Mouse (Mus musculus): ENCODE data around the gene Prlr. TPM values are rescaled to one million over a fixed set of nuclear protein-coding genes. Genes with fewer than 3 reads are reported as not detected.

Prlr gene
- total and polyA plus RNA-seq, 2 experiments from 2014 or later, result 1.9 to 3.7 TPM

GRCm38 (mm10) chr15:10225701-10226100 lies 48.7 kb downstream of the Prlr start:
- no peak overlapping the region for H3K9ac ChIP-seq
- no peaks in the 10 kb centered on the region for H3K36me3 ChIP-seq (ENCODE audit: insufficient read depth)
- H3K4me3 ChIP-seq (ENCODE audit: low read depth, low read length), result no peak overlapping the region
- no peak overlapping the region for H3K4me2 ChIP-seq (ENCODE audit: low read depth)
- H3K27ac ChIP-seq (ENCODE audit: low read depth, low read length), result no peak overlapping the region
- no peak for ATAC-seq
- TF ChIP-seq CTCF (IDR thresholded peaks at IDR 0.05; ENCODE audit: low read depth), result no peak
- H3K27me3 ChIP-seq (ENCODE audit: insufficient read depth, low read length), result no peaks in the 10 kb centered on the region
- no peak for DNase-seq
- no peaks in the 10 kb centered on the region for H3K4me1 ChIP-seq (ENCODE audit: insufficient read depth)
- WGBS, result 72% methylated on average over 4 of the region's 4 CpGs
- H3K9me3 ChIP-seq (ENCODE audit: low read length), result no peaks in the 10 kb centered on the region

- Histone ChIP-seq H3K4me1 (ENCODE audit: insufficient read depth) (no peaks in the 10 kb centered on the region), H3K9ac (no peak overlapping the region), H3K36me3 (ENCODE audit: insufficient read depth) (no peaks in the 10 kb centered on the region), H3K27ac (ENCODE audit: low read depth, low read length) (no peak overlapping the region), H3K9me3 (ENCODE audit: low read length) (no peaks in the 10 kb centered on the region), H3K4me2 (ENCODE audit: low read depth) (no peak overlapping the region), H3K4me3 (ENCODE audit: low read depth, low read length) (no peak overlapping the region), H3K27me3 (ENCODE audit: insufficient read depth, low read length) (no peaks in the 10 kb centered on the region)
- ATAC-seq (no peak), DNase-seq (no peak)
- 67% methylated on average over 2 of the region's 2 CpGs for WGBS
- TF ChIP-seq CTCF (IDR thresholded peaks at IDR 0.05; ENCODE audit: low read depth), result no peak
Measured at GRCm38 (mm10) chr15:10228636-10229035, 51.6 kb downstream of the Prlr start.

- DNase-seq (no peak), ATAC-seq (no peak)
- no peaks in the 10 kb centered on the region for H3K9me3 ChIP-seq (ENCODE audit: low read length)
- WGBS, result 77% methylated on average over 5 of the region's 5 CpGs
- no peak for TF ChIP-seq CTCF (IDR thresholded peaks at IDR 0.05; ENCODE audit: low read depth)
- H3K4me2 ChIP-seq (ENCODE audit: low read depth), result no peak overlapping the region
- H3K4me1 ChIP-seq (ENCODE audit: insufficient read depth), result no peaks in the 10 kb centered on the region
- no peak overlapping the region for H3K4me3 ChIP-seq (ENCODE audit: low read depth, low read length)
- H3K27me3 ChIP-seq (ENCODE audit: insufficient read depth, low read length), result no peaks in the 10 kb centered on the region
- H3K36me3 ChIP-seq (ENCODE audit: insufficient read depth), result no peaks in the 10 kb centered on the region
- H3K9ac ChIP-seq, result no peak overlapping the region
- no peak overlapping the region for H3K27ac ChIP-seq (ENCODE audit: low read depth, low read length)
Measured at GRCm38 (mm10) chr15:10235977-10236376, 58.9 kb downstream of the Prlr start.

GRCm38 (mm10) chr15:10236812-10237211 lies 59.8 kb downstream of the Prlr start:
- TF ChIP-seq CTCF (IDR thresholded peaks at IDR 0.05; ENCODE audit: low read depth), result no peak
- no peaks in the 10 kb centered on the region for H3K4me1 ChIP-seq (ENCODE audit: insufficient read depth)
- no peaks in the 10 kb centered on the region for H3K27me3 ChIP-seq (ENCODE audit: insufficient read depth, low read length)
- ATAC-seq, result no peak
- H3K36me3 ChIP-seq (ENCODE audit: insufficient read depth), result no peaks in the 10 kb centered on the region
- WGBS, result 73% methylated on average over 3 of the region's 3 CpGs
- no peak overlapping the region for H3K4me3 ChIP-seq (ENCODE audit: low read depth, low read length)
- DNase-seq, result no peak
- H3K9me3 ChIP-seq (ENCODE audit: low read length), result no peaks in the 10 kb centered on the region
- H3K27ac ChIP-seq (ENCODE audit: low read depth, low read length), result no peak overlapping the region
- H3K9ac ChIP-seq, result no peak overlapping the region
- no peak overlapping the region for H3K4me2 ChIP-seq (ENCODE audit: low read depth)

- 96% methylated on average over 8 of the region's 8 CpGs for WGBS
- TF ChIP-seq CTCF (IDR thresholded peaks at IDR 0.05; ENCODE audit: low read depth), result no peak
Measured at GRCm38 (mm10) chr15:10238454-10238853, 61.4 kb downstream of the Prlr start.

GRCm38 (mm10) chr15:10240228-10240795 lies 63.3 kb downstream of the Prlr start:
- DNase-seq (no peak), ATAC-seq (no peak)
- no peaks in the 10 kb centered on the region for H3K9me3 ChIP-seq (ENCODE audit: low read length)
- H3K4me1 ChIP-seq (ENCODE audit: insufficient read depth), result no peaks in the 10 kb centered on the region
- H3K27me3 ChIP-seq (ENCODE audit: insufficient read depth, low read length), result no peaks in the 10 kb centered on the region
- no peak overlapping the region for H3K4me2 ChIP-seq (ENCODE audit: low read depth)
- TF ChIP-seq CTCF (IDR thresholded peaks at IDR 0.05; ENCODE audit: low read depth), result no peak
- H3K9ac ChIP-seq, result no peak overlapping the region
- no peaks in the 10 kb centered on the region for H3K36me3 ChIP-seq (ENCODE audit: insufficient read depth)
- no peak overlapping the region for H3K27ac ChIP-seq (ENCODE audit: low read depth, low read length)
- H3K4me3 ChIP-seq (ENCODE audit: low read depth, low read length), result no peak overlapping the region
- 84% methylated on average over 5 of the region's 5 CpGs for WGBS

More at GRCm38 (mm10) chr15:10238454-10238853, 61.4 kb downstream of the Prlr start:
- H3K27ac ChIP-seq (ENCODE audit: low read depth, low read length), result no peak overlapping the region
- ATAC-seq, result no peak
- H3K27me3 ChIP-seq (ENCODE audit: insufficient read depth, low read length), result no peaks in the 10 kb centered on the region
- no peak for DNase-seq
- no peak overlapping the region for H3K4me2 ChIP-seq (ENCODE audit: low read depth)
- no peak overlapping the region for H3K4me3 ChIP-seq (ENCODE audit: low read depth, low read length)
- H3K9ac ChIP-seq, result no peak overlapping the region
- H3K36me3 ChIP-seq (ENCODE audit: insufficient read depth), result no peaks in the 10 kb centered on the region
- H3K9me3 ChIP-seq (ENCODE audit: low read length), result no peaks in the 10 kb centered on the region
- H3K4me1 ChIP-seq (ENCODE audit: insufficient read depth), result no peaks in the 10 kb centered on the region

- no peak for TF ChIP-seq CTCF (IDR thresholded peaks at IDR 0.05; ENCODE audit: low read depth)
- no peak overlapping the region for H3K4me2 ChIP-seq (ENCODE audit: low read depth)
- no peaks in the 10 kb centered on the region for H3K36me3 ChIP-seq (ENCODE audit: insufficient read depth)
- H3K4me3 ChIP-seq (ENCODE audit: low read depth, low read length), result no peak overlapping the region
- no peaks in the 10 kb centered on the region for H3K9me3 ChIP-seq (ENCODE audit: low read length)
- no peaks in the 10 kb centered on the region for H3K27me3 ChIP-seq (ENCODE audit: insufficient read depth, low read length)
- no peak overlapping the region for H3K9ac ChIP-seq
- no peak overlapping the region for H3K27ac ChIP-seq (ENCODE audit: low read depth, low read length)
- ATAC-seq, result no peak
- no peaks in the 10 kb centered on the region for H3K4me1 ChIP-seq (ENCODE audit: insufficient read depth)
- DNase-seq, result no peak
Measured at GRCm38 (mm10) chr15:10242250-10242649, 65.2 kb downstream of the Prlr start.
